Mouse (Mus musculus) liver, postnatal 0 days (tissue): ENCODE measurements at regions not wholly inside any gene's neighbourhood (a gene's known extent, or its start where the extent isn't known, plus 50 kb on each side); places are given as distances from the start of the nearest gene placed in this dataset.

Experiments
- CTCF ChIP-seq: sonication (generic); IDR thresholded peaks from 2 replicates; pipeline ENCODE4 v1.5.1; 2016; ENCODE audit warnings: antibody characterized with exemption, low read depth
- EP300 ChIP-seq: IDR thresholded peaks from 2 replicates; pipeline ENCODE4 v1.6.1; 2016; ENCODE audit warnings: antibody characterized with exemption, low read depth, mild to moderate bottlenecking

- TF ChIP-seq CTCF (no peak), EP300 (no peak)
Measured at GRCm38 (mm10) chr7:111882991-111883390, 103.2 kb upstream of the Galnt18 start.
